Mouse (Mus musculus) lung, adult 18-20 months (tissue): ENCODE data around the gene Atg5.
"Not testable (repeated sequence)": the region's sequence is repeated elsewhere in the genome, so short reads cannot be mapped to it uniquely, and the experiment has no call there.

Experiments used
- DNase-seq, 2 experiments: peaks; one replicate each; pipeline ENCODE4 v3.0.0; 2022; ENCODE audit warnings: mixed read lengths in 2 of 2

Gene Atg5

DNA sequence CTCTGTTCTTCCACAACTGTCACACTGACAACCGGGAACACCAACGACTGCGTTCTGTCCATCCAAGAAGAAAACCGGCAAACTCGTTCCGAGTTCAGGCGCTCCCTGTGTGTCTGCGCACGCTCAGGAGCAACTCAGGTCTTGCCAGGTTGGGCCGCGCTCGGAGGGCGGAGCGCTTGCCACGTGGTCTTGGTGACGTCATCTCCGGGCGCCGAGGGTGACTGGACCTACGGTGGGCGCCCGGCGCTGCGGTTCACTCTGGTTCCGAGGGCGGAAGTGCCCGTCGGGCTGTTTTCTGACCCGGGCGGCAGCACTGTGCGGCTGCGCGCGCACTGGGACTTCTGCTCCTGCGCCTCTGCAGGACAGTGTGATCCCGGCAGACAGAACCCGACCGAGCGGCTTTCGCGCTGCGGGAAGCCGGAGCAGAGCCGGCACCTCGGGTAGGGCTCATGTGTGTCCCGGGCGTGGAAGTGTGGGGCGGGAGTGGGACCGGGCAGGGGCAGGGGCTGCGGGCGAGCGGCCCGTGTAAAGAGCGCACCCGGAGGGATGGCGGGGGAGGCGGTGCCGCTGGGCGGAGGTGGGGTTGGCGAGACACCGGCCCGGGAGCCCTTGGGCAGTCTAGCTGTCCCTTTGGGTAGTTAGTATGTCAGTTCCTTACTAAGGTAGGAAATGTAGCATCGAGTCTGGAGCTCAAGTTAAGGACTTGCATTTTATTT, at the start of gene Atg5:
TSS of gene Atg5 (plus strand) at position 214 of the 716 bp plus-strand sequence.
- peak; percentile 99 for DNase-seq

- not testable (repeated sequence) for DNase-seq
Observed at GRCm38 (mm10) chr10:44219073-44219472, 49.1 kb upstream of the Atg5 start.

- DNase-seq = no peak
Observed at GRCm38 (mm10) chr10:44224345-44224744, 43.8 kb upstream of the Atg5 start.

- peak; percentile 7 to 12 for DNase-seq
Observed at GRCm38 (mm10) chr10:44233351-44233750, 34.8 kb upstream of the Atg5 start.

- not testable (repeated sequence) for DNase-seq
Observed at GRCm38 (mm10) chr10:44235298-44235697, 32.9 kb upstream of the Atg5 start.

GRCm38 (mm10) chr10:44256624-44257023, 11.5 kb upstream of the Atg5 start:
- DNase-seq = no peak

DNA sequence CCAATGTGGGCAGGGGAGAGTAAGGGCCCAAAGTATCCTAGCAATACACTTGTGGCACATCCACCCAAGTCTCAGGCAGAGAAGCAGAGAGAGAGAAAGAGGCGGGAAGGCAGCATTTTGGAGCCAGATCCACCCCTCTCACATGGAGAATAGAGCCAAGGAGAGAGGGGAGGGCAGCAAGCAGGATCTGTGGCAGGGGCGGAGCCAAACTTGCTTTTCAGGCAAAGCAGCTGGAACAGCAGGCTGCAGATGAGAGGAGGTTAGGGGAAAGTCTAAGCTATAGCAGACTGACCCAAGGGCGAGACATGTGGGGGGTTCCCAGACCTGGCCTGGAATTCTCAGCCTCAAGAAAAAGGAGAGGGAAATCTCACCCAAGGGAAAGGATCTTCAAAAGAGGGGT, 2.3 kb upstream of the Atg5 start:
- DNase-seq = no peak

GRCm38 (mm10) chr10:44266561-44266960, 1.6 kb upstream of the Atg5 start:
- peak; percentile 33 to 52 for DNase-seq

- DNase-seq = no peak
Observed at GRCm38 (mm10) chr10:44267426-44268142, 574 bp upstream of the Atg5 start.

GRCm38 (mm10) chr10:44269211-44269610, 1.1 kb downstream of the Atg5 start:
- no peak for DNase-seq

DNA sequence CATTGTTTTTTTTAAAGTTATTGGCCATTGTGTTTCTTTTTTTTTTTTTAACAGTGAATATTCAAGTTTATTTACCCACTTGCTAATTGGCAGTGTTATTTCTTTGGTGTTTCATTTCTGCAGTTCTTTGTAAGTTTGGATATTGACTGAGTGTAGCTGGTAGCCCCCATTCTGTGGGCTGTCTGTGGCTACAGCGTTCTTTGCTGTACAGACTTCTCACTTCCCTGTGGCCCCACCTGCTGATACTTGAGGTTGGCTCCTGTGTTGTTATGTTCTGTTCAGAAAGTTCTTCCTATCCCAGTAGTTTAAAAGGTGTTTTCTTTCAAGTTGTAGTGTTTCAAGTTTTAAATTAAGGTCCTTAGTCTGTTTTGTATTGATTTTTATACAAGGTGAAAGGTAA, 14.2 kb downstream of the Atg5 start:
- no peak for DNase-seq

GRCm38 (mm10) chr10:44285106-44285505, 16.9 kb downstream of the Atg5 start:
- no peak for DNase-seq

DNA sequence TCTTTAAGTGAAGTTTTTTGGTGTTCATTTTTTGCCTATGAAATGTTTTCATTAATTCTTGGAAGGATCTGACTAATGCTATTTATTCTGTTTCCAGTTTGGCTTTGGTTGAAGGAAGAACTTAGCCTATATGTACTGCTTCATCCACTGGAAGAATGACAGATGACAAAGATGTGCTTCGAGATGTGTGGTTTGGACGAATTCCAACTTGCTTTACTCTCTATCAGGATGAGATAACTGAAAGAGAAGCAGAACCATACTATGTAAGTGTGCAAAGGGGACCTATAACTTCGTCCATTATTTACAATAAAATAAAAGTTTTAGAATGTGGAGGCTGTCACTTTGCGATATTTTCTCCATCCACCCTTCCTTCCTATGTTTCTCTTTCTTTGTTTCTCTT, 17.8 kb downstream of the Atg5 start:
- no peak for DNase-seq

DNA sequence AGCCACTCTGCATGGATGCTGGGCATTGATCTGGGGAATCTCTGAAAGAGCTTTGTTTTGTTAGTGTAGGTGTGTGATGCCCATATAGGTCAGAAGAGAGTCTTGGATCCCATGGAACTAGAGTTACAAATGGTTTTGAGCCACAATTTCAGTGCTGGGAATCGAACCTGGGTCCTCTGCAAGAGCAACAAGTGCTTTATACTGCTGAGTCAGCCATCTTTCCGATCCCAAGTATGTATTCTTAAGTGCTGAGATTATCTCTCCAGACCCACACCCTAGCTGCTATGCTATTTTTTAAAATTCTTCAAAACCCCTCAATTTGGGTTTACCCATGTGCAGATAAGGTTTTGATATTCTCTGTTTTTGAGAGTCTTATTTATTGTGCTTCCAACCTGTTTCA, 22.7 kb downstream of the Atg5 start:
- DNase-seq = no peak

DNA sequence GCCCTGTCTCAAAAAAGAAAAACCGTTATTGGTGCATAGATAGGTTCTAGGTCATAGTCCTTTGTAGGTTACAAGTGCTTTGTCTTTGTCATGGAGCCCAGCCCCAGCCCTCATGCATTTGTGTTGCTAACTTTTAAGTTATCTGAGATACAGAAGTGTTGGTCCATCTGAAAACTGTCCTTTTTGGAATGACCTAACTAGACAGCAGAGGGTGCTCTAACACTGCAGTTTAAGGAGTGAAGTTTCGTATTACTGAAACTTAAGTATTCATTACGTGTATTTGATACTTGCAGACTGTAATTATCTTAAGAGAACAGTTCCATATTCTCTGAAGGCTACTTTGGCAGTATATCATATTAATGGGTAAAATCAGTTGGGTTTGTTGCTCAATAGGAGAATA, 24.0 kb downstream of the Atg5 start:
- DNase-seq = peak in 1 of 2 experiments; percentile 34

- peak in 1 of 2 experiments; percentile 33 for DNase-seq
Observed at GRCm38 (mm10) chr10:44299165-44299564, 31.0 kb downstream of the Atg5 start.

- DNase-seq = no peak
Observed at GRCm38 (mm10) chr10:44300078-44300477, 31.9 kb downstream of the Atg5 start.

DNA sequence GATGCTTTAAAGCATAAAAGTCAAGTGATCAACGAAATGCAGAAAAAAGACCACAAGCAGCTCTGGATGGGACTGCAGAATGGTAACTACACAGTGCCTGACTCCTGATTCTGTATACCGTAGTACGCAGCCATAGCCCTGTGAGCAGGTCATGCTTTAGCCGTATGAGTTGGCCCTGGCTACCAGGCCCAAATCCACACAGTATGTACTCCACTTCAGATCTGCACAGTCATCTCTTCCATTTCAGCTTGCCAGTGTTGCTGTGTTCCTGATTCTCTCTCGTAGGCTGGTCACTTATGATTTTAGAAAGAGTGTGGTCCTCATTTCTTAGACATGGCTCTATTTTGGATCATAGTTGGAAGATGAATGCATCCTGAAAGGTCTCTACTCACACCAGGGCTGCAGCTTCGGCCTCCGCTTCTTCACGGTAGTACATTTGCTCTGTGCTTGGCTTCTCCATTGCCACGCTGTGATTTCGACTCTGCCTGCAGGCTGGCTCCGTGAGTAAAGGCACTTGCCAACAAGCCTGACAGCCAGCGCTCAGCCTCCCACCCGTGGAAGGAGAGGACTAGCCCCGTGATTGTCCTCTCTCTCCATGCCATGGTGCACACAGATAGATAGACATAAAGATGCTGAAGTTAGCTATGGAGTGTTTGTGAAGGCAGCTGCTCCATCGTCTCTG, 35.6 kb downstream of the Atg5 start:
- DNase-seq = no peak

DNA sequence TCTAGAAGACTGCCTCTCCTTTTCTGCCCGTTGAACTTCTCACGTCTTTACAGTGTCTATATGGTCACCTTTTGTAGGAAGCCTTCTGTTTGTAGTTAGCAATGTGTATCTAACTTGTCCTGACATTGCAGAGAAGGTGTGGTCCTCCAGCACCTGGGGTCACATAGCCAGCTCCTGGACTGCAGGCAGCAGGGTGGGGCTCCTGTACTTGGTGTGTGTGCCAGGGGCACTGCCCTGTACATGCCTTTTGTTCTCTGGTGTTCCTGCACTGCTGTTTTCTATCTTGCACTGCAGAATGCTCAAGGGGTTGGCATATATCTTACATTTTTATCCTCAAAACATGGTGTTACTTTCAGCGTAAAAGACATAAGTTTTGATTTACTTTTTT, 36.2 kb downstream of the Atg5 start:
- DNase-seq = no peak

GRCm38 (mm10) chr10:44304845-44305244, 36.7 kb downstream of the Atg5 start:
- DNase-seq = no peak

- no peak for DNase-seq
Observed at GRCm38 (mm10) chr10:44306308-44306707, 38.1 kb downstream of the Atg5 start.

GRCm38 (mm10) chr10:44308280-44308679, 40.1 kb downstream of the Atg5 start:
- no peak for DNase-seq

- no peak for DNase-seq
Observed at GRCm38 (mm10) chr10:44309250-44309649, 41.1 kb downstream of the Atg5 start.

GRCm38 (mm10) chr10:44315276-44315675, 47.1 kb downstream of the Atg5 start:
- DNase-seq = no peak
